Mouse (Mus musculus): ENCODE measurements around the gene Mdm4. TPM values are rescaled to one million over a fixed set of nuclear protein-coding genes. Genes with fewer than 3 reads are reported as not detected.

The Mdm4 gene
- polyA plus RNA-seq, 1 experiment from 2014 or later: 41.9 TPM

DNA sequence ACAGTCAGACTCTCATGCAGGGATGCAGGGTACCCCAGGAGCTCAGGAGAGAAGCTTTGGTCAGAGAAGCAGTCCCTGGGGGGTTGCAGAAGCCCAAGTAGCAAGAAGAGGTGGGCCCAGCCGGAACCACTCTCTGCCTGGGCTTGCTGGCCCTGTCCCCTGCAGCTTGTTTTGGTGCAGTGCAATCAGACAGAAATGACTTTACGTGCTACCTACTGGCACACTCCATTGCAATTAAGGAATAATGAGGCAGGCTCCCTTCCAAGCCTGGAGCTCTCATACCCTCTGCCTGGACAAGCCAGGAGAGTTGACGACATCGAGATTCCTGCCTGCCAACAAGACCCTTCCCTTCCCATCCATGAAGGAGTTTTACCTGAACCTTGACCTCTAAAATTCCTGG, 100.1 kb downstream of the Mdm4 start:
- ATAC-seq (ENCODE audit: insufficient number of reproducible peaks, insufficient read depth, low FRiP score, low TSS enrichment, low read depth): no peak

GRCm38 (mm10) chr1:132928907-132929250, 101.5 kb downstream of the Mdm4 start:
- Histone ChIP-seq H3K4me1 (0 out of 2 replicates have a peak, but pooled peaks cover 7% of the 10 kb centered on the region), H3K27me3 (0 out of 2 replicates have a peak, but pooled peaks cover 2% of the 10 kb centered on the region), H3K4me3 (no peak overlapping the region), H3K9me3 (no peaks in the 10 kb centered on the region), H3K9ac (no peak overlapping the region), H3K27ac (no peak overlapping the region), H3K36me3 (no peaks in the 10 kb centered on the region), H3K4me2 (no peak overlapping the region)
- no peak for ATAC-seq (ENCODE audit: insufficient number of reproducible peaks, insufficient read depth, low FRiP score, low TSS enrichment, low read depth)
- WGBS: 68% methylated on average over 3 of the region's 3 CpGs

More for the DNA sequence above, 100.1 kb downstream of the Mdm4 start:
- no peak overlapping the region for H3K27ac ChIP-seq
- H3K9ac ChIP-seq: no peak overlapping the region
- no peaks in the 10 kb centered on the region for H3K36me3 ChIP-seq
- no peak overlapping the region for H3K4me2 ChIP-seq
- H3K27me3 ChIP-seq: 0 out of 2 replicates have a peak, but pooled peaks cover 7% of the 10 kb centered on the region
- no peaks in the 10 kb centered on the region for H3K9me3 ChIP-seq
- H3K4me1 ChIP-seq: 0 out of 2 replicates have a peak, but pooled peaks cover 7% of the 10 kb centered on the region
- 59% methylated on average over 4 of the region's 4 CpGs for WGBS
- H3K4me3 ChIP-seq: no peak overlapping the region

DNA sequence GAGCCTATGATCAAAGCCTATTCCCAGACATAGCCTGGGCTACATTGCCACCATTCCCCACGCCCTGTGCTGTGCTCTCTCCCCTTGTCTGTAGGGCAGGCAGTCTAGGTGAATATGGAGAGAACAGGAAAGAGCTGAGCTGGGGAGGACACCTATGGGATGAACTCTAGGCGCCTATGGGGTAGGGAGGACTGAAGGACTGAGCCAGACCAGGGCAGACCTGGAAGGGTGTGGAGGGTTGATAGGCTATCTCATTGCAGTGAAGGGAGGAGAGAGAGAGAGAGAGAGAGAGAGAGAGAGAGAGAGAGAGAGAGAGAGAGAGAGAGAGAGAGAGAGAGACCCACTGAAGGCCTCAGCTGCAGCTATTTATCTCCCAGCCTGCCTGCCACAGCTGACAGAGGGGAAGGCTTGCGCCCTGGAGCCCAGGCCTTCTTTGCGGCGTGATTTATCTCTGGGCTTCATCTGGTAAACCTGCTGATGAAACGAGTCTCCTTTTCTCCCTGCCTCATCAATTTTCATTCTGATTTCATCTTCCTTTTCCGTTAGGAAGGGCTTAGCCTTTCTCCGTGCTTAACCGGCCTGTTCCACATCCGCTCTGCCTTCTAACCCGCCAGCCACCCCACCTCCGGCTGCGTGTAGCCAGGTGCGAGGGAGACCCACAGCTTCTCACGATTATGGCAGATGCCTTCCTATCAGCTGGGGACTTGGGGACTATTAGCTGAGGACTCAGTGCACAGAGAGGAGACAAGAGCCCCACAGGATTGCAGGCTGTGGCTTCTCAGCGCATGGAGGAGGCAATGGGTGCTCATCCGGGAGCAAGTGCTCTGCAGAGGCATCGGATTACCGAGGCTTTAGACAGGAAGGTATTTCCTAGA, 102.1 kb downstream of the Mdm4 start:
- ATAC-seq (ENCODE audit: insufficient number of reproducible peaks, insufficient read depth, low FRiP score, low TSS enrichment, low read depth): no peak
- no peaks in the 10 kb centered on the region for H3K36me3 ChIP-seq
- H3K4me3 ChIP-seq: no peak overlapping the region
- H3K27ac ChIP-seq: no peak overlapping the region
- WGBS: 40% methylated on average over 19 of the region's 19 CpGs
- H3K4me1 ChIP-seq: 0 out of 2 replicates have a peak, but pooled peaks cover 7% of the 10 kb centered on the region
- no peaks in the 10 kb centered on the region for H3K9me3 ChIP-seq
- no peak overlapping the region for H3K4me2 ChIP-seq
- no peaks in the 10 kb centered on the region for H3K27me3 ChIP-seq
- no peak overlapping the region for H3K9ac ChIP-seq

DNA sequence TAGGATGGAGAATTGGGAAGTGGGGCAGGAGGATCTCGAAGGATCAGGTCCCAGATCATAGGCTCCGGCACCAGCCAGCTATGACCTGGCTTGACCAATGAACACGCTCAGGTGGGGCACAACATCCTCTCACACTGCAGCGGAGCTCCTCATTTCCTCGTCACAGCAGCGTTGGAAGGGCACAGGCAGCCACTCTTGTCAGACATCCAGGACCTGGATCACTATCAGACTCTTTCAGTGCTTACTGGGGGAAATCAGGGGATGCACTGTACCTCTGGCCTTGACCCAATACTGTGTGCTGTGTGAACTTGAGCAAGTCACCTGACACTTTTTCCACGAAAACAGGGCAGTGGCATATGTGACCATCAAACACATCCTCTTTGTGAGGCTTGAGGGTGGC, 105.1 kb downstream of the Mdm4 start:
- 83% methylated on average over 7 of the region's 7 CpGs for WGBS
- H3K4me3 ChIP-seq: no peak overlapping the region

GRCm38 (mm10) chr1:132922257-132922656, 108.1 kb downstream of the Mdm4 start:
- 85% methylated on average over 9 of the region's 9 CpGs for WGBS
- no peak for ATAC-seq (ENCODE audit: insufficient number of reproducible peaks, insufficient read depth, low FRiP score, low TSS enrichment, low read depth)
- peaks cover 27% of the 10 kb centered on the region for H3K4me1 ChIP-seq
- H3K9me3 ChIP-seq: no peaks in the 10 kb centered on the region
- peaks cover 47% of the 10 kb centered on the region for H3K27me3 ChIP-seq
- H3K4me2 ChIP-seq: no peak overlapping the region
- no peak overlapping the region for H3K4me3 ChIP-seq
- H3K36me3 ChIP-seq: no peaks in the 10 kb centered on the region
- no peak overlapping the region for H3K9ac ChIP-seq
- H3K27ac ChIP-seq: no peak overlapping the region

More for the DNA sequence above, 105.1 kb downstream of the Mdm4 start:
- H3K9ac ChIP-seq: no peak overlapping the region
- no peak for ATAC-seq (ENCODE audit: insufficient number of reproducible peaks, insufficient read depth, low FRiP score, low TSS enrichment, low read depth)
- peaks cover 23% of the 10 kb centered on the region for H3K4me1 ChIP-seq
- no peak overlapping the region for H3K4me2 ChIP-seq
- H3K9me3 ChIP-seq: no peaks in the 10 kb centered on the region
- H3K27me3 ChIP-seq: peaks cover 23% of the 10 kb centered on the region
- no peaks in the 10 kb centered on the region for H3K36me3 ChIP-seq
- H3K27ac ChIP-seq: no peak overlapping the region

DNA sequence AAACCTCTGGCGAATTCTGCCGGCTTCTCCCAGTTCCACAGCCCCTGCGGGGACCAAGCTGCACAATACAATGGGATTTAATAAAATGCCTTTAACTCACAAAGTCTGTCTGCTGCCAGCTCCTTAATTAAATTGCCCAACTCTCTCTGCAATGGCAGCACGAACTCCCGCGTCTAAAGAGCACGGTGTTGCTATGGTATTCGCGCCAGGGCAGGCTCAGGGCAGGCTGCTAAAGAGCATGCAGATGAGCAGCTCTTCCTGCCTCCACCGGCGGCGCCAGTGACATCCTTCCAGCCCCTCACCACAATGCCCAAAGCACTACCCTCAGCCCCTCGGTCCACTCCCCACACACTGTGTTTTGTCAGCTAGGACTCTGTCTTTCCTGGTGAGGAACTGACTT, 109.3 kb downstream of the Mdm4 start:
- H3K27me3 ChIP-seq: peaks cover 57% of the 10 kb centered on the region
- H3K27ac ChIP-seq: no peak overlapping the region
- H3K9me3 ChIP-seq: no peaks in the 10 kb centered on the region
- H3K4me2 ChIP-seq: peak overlapping the region; percentile 37
- no peaks in the 10 kb centered on the region for H3K36me3 ChIP-seq
- H3K4me3 ChIP-seq: no peak overlapping the region
- H3K4me1 ChIP-seq: peaks cover 28% of the 10 kb centered on the region
- H3K9ac ChIP-seq: no peak overlapping the region
- ATAC-seq (ENCODE audit: insufficient number of reproducible peaks, insufficient read depth, low FRiP score, low TSS enrichment, low read depth): no peak
- WGBS: 2% methylated on average over 13 of the region's 13 CpGs

- Histone ChIP-seq H3K9me3 (no peaks in the 10 kb centered on the region), H3K36me3 (no peaks in the 10 kb centered on the region), H3K9ac (no peak overlapping the region), H3K4me3 (no peak overlapping the region), H3K4me1 (peaks cover 31% of the 10 kb centered on the region), H3K4me2 (no peak overlapping the region), H3K27me3 (peaks cover 69% of the 10 kb centered on the region), H3K27ac (no peak overlapping the region)
- no peak for ATAC-seq (ENCODE audit: insufficient number of reproducible peaks, insufficient read depth, low FRiP score, low TSS enrichment, low read depth)
- WGBS: 73% methylated on average over 8 of the region's 8 CpGs
Measured at GRCm38 (mm10) chr1:132919258-132919657, 111.1 kb downstream of the Mdm4 start.

DNA sequence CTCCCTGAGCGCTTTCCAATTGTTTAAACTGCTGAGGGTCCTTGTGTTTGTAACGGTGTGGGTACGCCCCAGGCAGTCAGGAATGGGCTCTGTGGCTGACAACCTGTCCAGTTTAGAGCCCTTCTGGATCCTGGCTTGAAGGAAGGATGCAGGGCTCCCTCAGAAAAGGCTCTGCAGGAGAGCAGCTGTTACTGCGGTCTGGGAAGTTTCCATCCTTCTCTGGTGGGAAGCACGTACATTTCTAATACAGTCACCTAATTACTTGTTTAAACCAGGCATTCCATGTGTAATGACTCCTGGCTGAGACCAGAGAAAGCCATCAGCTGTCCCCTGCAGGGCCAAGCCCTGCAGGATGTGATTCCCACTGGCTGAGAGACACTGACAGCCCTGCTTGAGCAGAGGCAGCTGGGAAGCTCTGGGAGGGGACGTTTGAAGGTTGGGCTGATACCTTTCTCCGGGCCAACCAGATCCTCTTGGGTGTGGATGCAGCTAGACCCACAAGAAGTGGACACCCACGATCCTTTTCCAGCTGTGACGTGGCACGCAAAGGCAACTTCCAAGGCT, 112.2 kb downstream of the Mdm4 start:
- H3K27ac ChIP-seq: no peak overlapping the region
- peaks cover 31% of the 10 kb centered on the region for H3K4me1 ChIP-seq
- 14% methylated on average over 10 of the region's 10 CpGs for WGBS
- peak overlapping the region; percentile 11 for H3K4me2 ChIP-seq
- peaks cover 79% of the 10 kb centered on the region for H3K27me3 ChIP-seq
- H3K4me3 ChIP-seq: no peak overlapping the region
- H3K36me3 ChIP-seq: no peaks in the 10 kb centered on the region
- no peak for ATAC-seq (ENCODE audit: insufficient number of reproducible peaks, insufficient read depth, low FRiP score, low TSS enrichment, low read depth)
- H3K9ac ChIP-seq: no peak overlapping the region
- no peaks in the 10 kb centered on the region for H3K9me3 ChIP-seq

DNA sequence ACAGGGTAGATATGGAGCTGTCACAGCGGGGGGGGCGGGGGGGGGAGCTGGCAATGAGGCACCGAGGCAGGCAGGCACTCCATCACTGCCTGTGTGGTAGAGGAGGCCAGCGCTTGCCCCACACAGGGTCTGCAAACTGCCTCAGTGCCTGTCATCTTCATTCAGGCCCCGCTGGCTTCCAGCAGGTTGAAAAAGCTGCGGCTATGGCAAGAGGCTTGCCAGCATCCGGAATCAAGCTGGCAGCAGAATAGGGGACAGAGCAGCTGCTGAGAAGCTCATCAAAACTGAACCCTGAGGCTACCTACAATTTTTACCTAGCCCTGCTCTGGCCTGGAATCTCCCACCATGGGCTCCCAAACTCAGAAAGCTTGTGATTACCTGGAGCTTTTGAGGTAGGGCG, 112.8 kb downstream of the Mdm4 start:
- H3K9me3 ChIP-seq: no peaks in the 10 kb centered on the region
- H3K4me2 ChIP-seq: no peak overlapping the region; the same call in 1 of the 2 replicates
- H3K9ac ChIP-seq: no peak overlapping the region
- peaks cover 31% of the 10 kb centered on the region for H3K4me1 ChIP-seq
- no peaks in the 10 kb centered on the region for H3K36me3 ChIP-seq
- ATAC-seq (ENCODE audit: insufficient number of reproducible peaks, insufficient read depth, low FRiP score, low TSS enrichment, low read depth): no peak
- H3K4me3 ChIP-seq: no peak overlapping the region
- no peak overlapping the region for H3K27ac ChIP-seq
- 11% methylated on average over 8 of the region's 8 CpGs for WGBS
- H3K27me3 ChIP-seq: peaks cover 81% of the 10 kb centered on the region

DNA sequence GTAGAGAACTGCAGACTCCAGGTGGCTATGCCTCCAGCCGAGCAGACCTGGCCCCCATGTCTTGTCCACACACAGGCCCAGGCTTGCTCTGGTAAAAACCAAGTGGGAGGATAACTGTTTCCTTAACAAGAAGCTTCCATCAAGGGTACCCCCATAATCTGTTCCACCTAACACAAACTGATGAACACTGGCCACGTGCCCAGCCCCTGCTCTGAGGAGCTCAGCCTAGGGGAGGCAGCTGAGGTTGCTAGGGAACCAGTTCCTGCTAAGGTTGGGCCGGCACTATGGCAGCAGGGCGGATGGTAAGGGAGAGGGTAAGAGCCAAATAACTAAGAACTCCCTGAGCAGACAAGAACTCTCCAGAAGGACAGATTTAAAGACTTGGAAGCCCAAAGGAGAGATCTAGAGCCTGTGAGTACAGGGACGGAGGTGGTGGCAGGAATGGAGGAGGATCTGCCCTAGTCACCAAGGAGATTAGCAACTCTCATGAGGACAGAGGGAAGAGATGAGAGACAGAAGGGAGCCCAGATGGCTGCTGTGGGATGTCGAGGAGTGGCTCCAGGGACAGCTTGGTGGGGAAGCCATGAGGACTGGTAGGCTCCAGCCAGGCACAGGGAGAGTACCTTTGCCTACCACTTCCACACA, 114.4 kb downstream of the Mdm4 start:
- H3K9me3 ChIP-seq: no peaks in the 10 kb centered on the region
- H3K4me2 ChIP-seq: no peak overlapping the region
- peaks cover 22% of the 10 kb centered on the region for H3K4me1 ChIP-seq
- peaks cover 81% of the 10 kb centered on the region for H3K27me3 ChIP-seq
- H3K9ac ChIP-seq: no peak overlapping the region
- H3K27ac ChIP-seq: no peak overlapping the region
- ATAC-seq (ENCODE audit: insufficient number of reproducible peaks, insufficient read depth, low FRiP score, low TSS enrichment, low read depth): no peak
- H3K36me3 ChIP-seq: no peaks in the 10 kb centered on the region
- 53% methylated on average over 6 of the region's 6 CpGs for WGBS
- H3K4me3 ChIP-seq: no peak overlapping the region

DNA sequence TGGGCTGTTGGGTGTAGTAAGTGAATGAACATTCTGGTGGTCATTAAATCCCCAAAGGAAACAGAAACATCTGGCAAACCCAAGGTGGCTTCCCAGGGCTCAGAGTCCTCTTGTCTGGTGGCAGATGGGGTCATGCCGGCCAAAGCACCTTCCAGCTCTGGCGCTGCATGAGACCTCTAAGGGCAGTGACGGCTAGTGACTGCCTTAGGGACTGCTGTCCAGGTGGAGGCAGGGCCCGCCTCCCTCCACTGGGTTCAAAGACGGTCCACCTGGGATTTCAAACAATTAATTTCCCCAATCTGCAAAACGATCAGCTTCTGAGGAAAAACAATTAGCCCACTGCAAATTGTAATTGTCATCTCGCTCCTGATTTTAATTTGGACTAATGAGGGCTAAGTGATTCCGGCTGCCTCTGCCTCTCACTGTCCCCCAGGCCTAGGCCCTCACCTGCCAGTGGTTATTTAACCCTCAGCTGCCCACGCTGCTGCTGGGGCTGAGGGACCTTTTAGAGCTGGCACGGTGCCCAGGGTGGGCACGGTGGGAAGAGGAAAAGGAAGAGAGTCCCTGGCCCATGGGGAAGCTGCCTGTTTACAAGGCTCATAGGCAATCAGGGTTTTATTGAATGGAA, 119.8 kb downstream of the Mdm4 start:
- no peak overlapping the region for H3K4me3 ChIP-seq
- no peak for ATAC-seq (ENCODE audit: insufficient number of reproducible peaks, insufficient read depth, low FRiP score, low TSS enrichment, low read depth)
- no peaks in the 10 kb centered on the region for H3K36me3 ChIP-seq
- H3K4me1 ChIP-seq: peaks cover 12% of the 10 kb centered on the region
- WGBS: 10% methylated on average over 11 of the region's 11 CpGs
- H3K4me2 ChIP-seq: no peak overlapping the region
- no peaks in the 10 kb centered on the region for H3K9me3 ChIP-seq
- no peak overlapping the region for H3K27ac ChIP-seq
- no peak overlapping the region for H3K9ac ChIP-seq
- H3K27me3 ChIP-seq: peaks cover 40% of the 10 kb centered on the region

Measured in embryonic facial prominence, embryonic 13.5 days (tissue).